Mouse (Mus musculus) heart, embryonic 16.5 days (tissue): ENCODE data around the gene Gm49358. TPM values are rescaled to one million over a fixed set of nuclear protein-coding genes. Genes with fewer than 3 reads are reported as not detected.

Source experiments
- ATAC-seq: fragments of 200-750 bp; cut with Nextera tagmentation; replicated peaks from 2 replicates; pipeline ENCODE4 v1.8.0; 2017; ENCODE audit warnings: moderate number of reproducible peaks; ENCODE audit not compliant: insufficient read depth, low FRiP score; ENCODE audit errors: extremely low read depth
- H3K27ac ChIP-seq: fragments of 300-500 bp; sonication (generic); 2 replicates; pipeline ENCODE4 v1.5.1; 2014; ENCODE audit warnings: mild to moderate bottlenecking, low read length, control low read depth, moderate library complexity
- H3K27me3 ChIP-seq: fragments of 300-500 bp; sonication (generic); 2 replicates; pipeline ENCODE4 v1.6.1; 2014; ENCODE audit warnings: low read length, mixed read lengths; ENCODE audit not compliant: control insufficient read depth, insufficient read depth
- H3K36me3 ChIP-seq: fragments of 300-500 bp; sonication (generic); 2 replicates; pipeline ENCODE4 v1.6.1; 2014; ENCODE audit not compliant: control insufficient read depth, insufficient read depth
- H3K4me1 ChIP-seq: fragments of 300-500 bp; sonication (generic); 2 replicates; pipeline ENCODE4 v1.6.1; 2014; ENCODE audit warnings: low read length, mixed read lengths; ENCODE audit not compliant: control insufficient read depth, insufficient read depth
- H3K4me2 ChIP-seq: fragments of 300-500 bp; sonication (generic); 2 replicates; pipeline ENCODE4 v1.6.1; 2014; ENCODE audit warnings: low read depth, mild to moderate bottlenecking, control low read depth, low read length
- H3K4me3 ChIP-seq: fragments of 300-500 bp; sonication (generic); 2 replicates; pipeline ENCODE4 v1.5.1; 2014; ENCODE audit warnings: mild to moderate bottlenecking, control low read depth, low read length
- H3K9ac ChIP-seq: fragments of 300-500 bp; sonication (generic); 2 replicates; pipeline ENCODE4 v1.6.1; 2014; ENCODE audit warnings: low read length, control low read depth
- H3K9me3 ChIP-seq: fragments of 300-500 bp; sonication (generic); replicated peaks from 2 replicates; pipeline ENCODE4 v1.6.1; 2016; ENCODE audit warnings: low read length; ENCODE audit not compliant: control insufficient read depth
- WGBS: fragments of 180-500 bp; shearing (Covaris S2); extraction: QIAGEN DNeasy Blood & Tissue Kit; methylation state at CpG from one replicate; pipeline ENCODE4 v1.1.7; 2014; 5-methylcytosine and 5-hydroxymethylcytosine counted together
- polyA plus RNA-seq: library from polyadenylated mRNA; unstranded; fragments of >200 nt; fragmentation: Nextera tagmentation; extraction: Ambion mirVana; gene quantifications from 2 replicates; pipeline ENCODE4 v1.2.1, GENCODE M21; 2015

The Gm49358 gene
- polyA plus RNA-seq, 1 experiment from 2014 or later = not detected

DNA sequence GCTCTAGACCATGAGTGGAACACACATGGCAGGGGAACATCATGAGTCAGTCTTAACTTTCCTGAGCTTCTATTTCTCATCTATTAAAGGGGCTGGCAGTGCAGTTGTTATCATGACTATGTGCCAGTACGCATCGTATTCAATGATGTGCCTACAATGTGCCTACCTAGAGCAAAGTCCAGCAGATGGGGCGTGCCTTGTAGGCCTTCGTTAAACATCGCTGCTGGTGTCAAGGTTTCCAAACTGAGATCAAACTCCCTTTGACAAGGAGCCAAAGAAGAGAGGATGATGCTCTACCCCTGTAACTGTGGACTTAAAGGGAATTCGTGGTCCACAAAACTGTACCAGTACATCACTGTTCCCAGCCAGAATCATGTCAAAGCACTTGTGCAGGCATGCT, 98.7 kb downstream of the Gm49358 start:
- no peaks in the 10 kb centered on the region for H3K27me3 ChIP-seq
- ATAC-seq = no peak
- H3K4me3 ChIP-seq = no peak overlapping the region
- H3K36me3 ChIP-seq = no peaks in the 10 kb centered on the region
- H3K4me1 ChIP-seq = no peaks in the 10 kb centered on the region
- no peaks in the 10 kb centered on the region for H3K9me3 ChIP-seq
- no peak overlapping the region for H3K9ac ChIP-seq
- H3K27ac ChIP-seq = no peak overlapping the region
- 87% methylated on average over 6 of the region's 6 CpGs for WGBS
- H3K4me2 ChIP-seq = no peak overlapping the region

DNA sequence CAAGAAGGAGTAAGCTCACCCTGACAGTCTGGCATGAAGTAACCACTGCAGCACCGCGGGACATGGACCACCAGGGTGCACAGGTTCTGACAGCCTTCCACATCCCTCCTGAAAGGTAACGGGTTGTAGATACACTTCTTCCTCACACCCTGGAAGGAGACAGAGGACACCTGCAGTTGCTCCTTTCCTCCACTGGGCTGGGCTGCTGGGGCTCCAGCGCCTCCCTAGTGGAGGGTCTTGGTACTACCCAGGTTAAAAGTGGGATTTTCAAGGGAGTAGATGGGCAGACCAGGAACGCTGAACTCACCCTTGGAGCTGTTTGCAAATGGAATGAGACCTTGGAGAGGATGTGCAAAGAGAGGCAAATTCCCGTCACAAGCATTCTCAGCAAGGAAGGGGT, 99.7 kb downstream of the Gm49358 start:
- no peak overlapping the region for H3K9ac ChIP-seq

DNA sequence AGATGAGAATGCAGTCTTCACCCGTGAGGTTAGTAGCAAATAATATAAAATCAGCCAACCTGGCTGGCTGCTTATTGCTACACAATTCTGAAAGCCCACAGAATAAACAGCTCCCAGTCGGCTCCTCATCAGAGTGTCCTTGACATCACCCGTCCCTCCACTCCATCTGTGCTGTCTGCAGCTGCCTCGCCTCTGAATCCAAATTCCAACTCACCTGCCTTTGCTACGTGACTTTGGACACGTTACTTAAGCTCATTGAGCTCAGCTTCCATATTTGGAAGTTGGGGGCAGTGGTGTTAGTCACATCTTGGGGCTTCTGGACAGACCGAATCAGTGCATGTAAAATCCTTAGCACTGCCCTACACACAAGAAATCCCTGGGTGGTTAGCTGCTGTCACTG, 108.3 kb downstream of the Gm49358 start:
- H3K4me2 ChIP-seq = no peak overlapping the region
- 45% methylated on average over 7 of the region's 7 CpGs for WGBS
- H3K4me1 ChIP-seq = peaks cover 6% of the 10 kb centered on the region
- H3K4me3 ChIP-seq = no peak overlapping the region
- ATAC-seq = no peak; the same call in 1 of the 2 replicates
- H3K36me3 ChIP-seq = no peaks in the 10 kb centered on the region
- H3K27me3 ChIP-seq = no peaks in the 10 kb centered on the region
- H3K9me3 ChIP-seq = no peaks in the 10 kb centered on the region
- H3K27ac ChIP-seq = peak overlapping the region; percentile 20
- H3K9ac ChIP-seq = 0 out of 2 replicates have a peak overlapping the region, but pooled peaks have one; percentile 5

More for the DNA sequence above, 99.7 kb downstream of the Gm49358 start:
- no peak overlapping the region for H3K27ac ChIP-seq
- no peak overlapping the region for H3K4me3 ChIP-seq
- H3K4me1 ChIP-seq = no peaks in the 10 kb centered on the region
- no peaks in the 10 kb centered on the region for H3K36me3 ChIP-seq
- no peak overlapping the region for H3K4me2 ChIP-seq
- WGBS = 88% methylated on average over 6 of the region's 6 CpGs
- no peaks in the 10 kb centered on the region for H3K27me3 ChIP-seq
- no peaks in the 10 kb centered on the region for H3K9me3 ChIP-seq
- ATAC-seq = no peak

- no peaks in the 10 kb centered on the region for H3K36me3 ChIP-seq
- 0 out of 2 replicates have a peak overlapping the region, but pooled peaks have one; percentile 5 for H3K9ac ChIP-seq
- ATAC-seq = no peak
- 46% methylated on average over 5 of the region's 5 CpGs for WGBS
- H3K4me1 ChIP-seq = peaks cover 6% of the 10 kb centered on the region
- H3K4me2 ChIP-seq = no peak overlapping the region
- H3K9me3 ChIP-seq = no peaks in the 10 kb centered on the region
- no peaks in the 10 kb centered on the region for H3K27me3 ChIP-seq
- H3K4me3 ChIP-seq = no peak overlapping the region
- H3K27ac ChIP-seq = peak overlapping the region; percentile 20
These were observed 108.8 kb downstream of the Gm49358 start for GRCm38 (mm10) chr10:86872591-86872990.

GRCm38 (mm10) chr10:86878721-86879120, 114.9 kb downstream of the Gm49358 start:
- H3K27me3 ChIP-seq = no peaks in the 10 kb centered on the region
- H3K4me3 ChIP-seq = no peak overlapping the region
- WGBS = 78% methylated on average over 7 of the region's 7 CpGs
- no peaks in the 10 kb centered on the region for H3K9me3 ChIP-seq
- no peak for ATAC-seq
- H3K4me2 ChIP-seq = no peak overlapping the region
- H3K9ac ChIP-seq = no peak overlapping the region
- no peaks in the 10 kb centered on the region for H3K36me3 ChIP-seq
- no peaks in the 10 kb centered on the region for H3K4me1 ChIP-seq
- H3K27ac ChIP-seq = no peak overlapping the region

DNA sequence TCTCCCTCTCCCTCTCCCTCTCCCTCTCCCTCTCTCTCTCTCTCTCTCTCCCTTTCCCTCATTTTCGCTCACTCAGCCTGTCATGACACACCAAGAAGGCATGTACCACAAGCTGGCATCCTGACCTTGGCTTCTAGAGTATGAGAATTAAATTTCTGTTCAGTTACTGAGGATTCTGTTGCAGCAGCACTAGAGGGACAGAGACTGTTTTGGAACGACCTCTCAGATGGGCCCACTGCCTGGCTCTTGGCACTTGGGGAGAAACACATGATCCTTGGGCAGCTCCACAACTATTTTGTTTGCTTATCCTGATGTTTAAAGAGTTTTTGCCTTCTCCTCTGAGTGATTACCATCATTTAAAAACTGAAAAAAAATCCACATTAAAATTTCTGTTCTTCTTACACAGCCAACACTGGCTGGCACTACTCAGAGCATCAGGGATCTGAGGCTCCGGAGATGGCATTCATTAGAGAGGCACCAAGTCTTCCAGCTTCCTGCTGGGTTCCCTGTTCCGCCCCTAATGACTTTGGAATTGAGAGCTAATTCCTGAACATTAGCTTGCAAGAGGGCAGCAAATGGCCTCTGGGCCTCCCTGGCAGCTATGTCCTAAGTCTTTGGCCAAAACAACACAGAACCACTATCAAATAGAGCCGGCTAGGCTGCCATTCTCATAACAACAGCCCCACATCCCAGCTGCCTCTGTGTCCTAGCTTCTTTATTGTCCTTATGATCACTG, 116.5 kb downstream of the Gm49358 start:
- WGBS = 47% methylated on average over 5 of the region's 5 CpGs
- no peak for ATAC-seq
- Histone ChIP-seq H3K4me2 (no peak overlapping the region), H3K36me3 (no peaks in the 10 kb centered on the region), H3K27me3 (no peaks in the 10 kb centered on the region), H3K9me3 (no peaks in the 10 kb centered on the region), H3K4me3 (no peak overlapping the region), H3K27ac (no peak overlapping the region), H3K4me1 (no peaks in the 10 kb centered on the region), H3K9ac (no peak overlapping the region)

GRCm38 (mm10) chr10:86881448-86881847, 117.7 kb downstream of the Gm49358 start:
- no peaks in the 10 kb centered on the region for H3K36me3 ChIP-seq
- H3K9me3 ChIP-seq = no peaks in the 10 kb centered on the region
- H3K9ac ChIP-seq = no peak overlapping the region
- H3K4me3 ChIP-seq = no peak overlapping the region
- H3K4me2 ChIP-seq = no peak overlapping the region
- no peak overlapping the region for H3K27ac ChIP-seq
- H3K27me3 ChIP-seq = no peaks in the 10 kb centered on the region
- ATAC-seq = no peak
- no peaks in the 10 kb centered on the region for H3K4me1 ChIP-seq

Other genes starting within 250 kb of the Gm49358 start
- gene Hsp90b1, start 58.5 kb upstream of the Gm49358 start, polyA plus RNA-seq = 415 and 417 TPM in 2 replicates
- 1.7 and 1.9 TPM in 2 replicates for gene Ttc41, start 58.2 kb upstream of the Gm49358 start, polyA plus RNA-seq
- gene Nt5dc3, start 15.0 kb downstream of the Gm49358 start, polyA plus RNA-seq = 4.8 and 5.0 TPM in 2 replicates
- 0.83 and 1.3 TPM in 2 replicates for gene Stab2, start 244.1 kb downstream of the Gm49358 start, polyA plus RNA-seq